Mouse (Mus musculus) neural tube, embryonic 14.5 days (tissue): Measurements from ENCODE around the gene Tgfa. TPM values are rescaled to one million over a fixed set of nuclear protein-coding genes. Genes with fewer than 3 reads are reported as not detected.

Source experiments
- ATAC-seq: fragments of 200-750 bp; cut with Nextera tagmentation; 2 replicates; pipeline ENCODE4 v1.8.0; 2017; ENCODE audit warnings: low read depth, mild to moderate bottlenecking, moderate TSS enrichment, moderate library complexity
- H3K27ac ChIP-seq: fragments of 300-500 bp; sonication (generic); 2 replicates; pipeline ENCODE4 v1.5.1; 2014; ENCODE audit warnings: low read depth, mild to moderate bottlenecking, control low read depth, low read length, moderate library complexity, mixed read lengths
- H3K27me3 ChIP-seq: fragments of 300-500 bp; sonication (generic); 2 replicates; pipeline ENCODE4 v1.6.1; 2014; ENCODE audit warnings: low read length; ENCODE audit not compliant: control insufficient read depth, insufficient read depth
- H3K36me3 ChIP-seq: fragments of 300-500 bp; sonication (generic); 2 replicates; pipeline ENCODE4 v1.6.1; 2014; ENCODE audit warnings: low read length, mixed read lengths; ENCODE audit not compliant: control insufficient read depth, insufficient read depth
- H3K4me1 ChIP-seq: fragments of 300-500 bp; sonication (generic); 2 replicates; pipeline ENCODE4 v1.6.1; 2014; ENCODE audit warnings: low read length; ENCODE audit not compliant: control insufficient read depth, insufficient read depth
- H3K4me2 ChIP-seq: fragments of 300-500 bp; sonication (generic); 2 replicates; pipeline ENCODE4 v1.6.1; 2014; ENCODE audit warnings: mild to moderate bottlenecking, low read depth, low read length, control low read depth
- H3K4me3 ChIP-seq: fragments of 300-500 bp; sonication (generic); 2 replicates; pipeline ENCODE4 v1.5.1; 2014; ENCODE audit warnings: low read depth, low read length, control low read depth, mixed read lengths
- H3K9ac ChIP-seq: fragments of 300-500 bp; sonication (generic); replicated peaks from 2 replicates; pipeline ENCODE4 v1.6.1; 2014; ENCODE audit warnings: low read depth, mild to moderate bottlenecking, control low read depth, low read length, mixed read lengths
- H3K9me3 ChIP-seq: fragments of 300-500 bp; sonication (generic); 2 replicates; pipeline ENCODE4 v1.6.1; 2016; ENCODE audit warnings: low read length; ENCODE audit not compliant: control insufficient read depth
- WGBS: fragments of 180-500 bp; shearing (Covaris S2); extraction: QIAGEN DNeasy Blood & Tissue Kit; methylation state at CpG from one replicate; pipeline ENCODE4 v1.1.7; 2014; 5-methylcytosine and 5-hydroxymethylcytosine counted together
- polyA plus RNA-seq: library from polyadenylated mRNA; unstranded; fragments of >200 nt; fragmentation: Nextera tagmentation; extraction: Ambion mirVana; gene quantifications from 2 replicates; pipeline ENCODE4 v1.2.1, GENCODE M21; 2014

Gene Tgfa
- polyA plus RNA-seq, 1 experiment from 2014 or later, result 24.3 TPM

DNA sequence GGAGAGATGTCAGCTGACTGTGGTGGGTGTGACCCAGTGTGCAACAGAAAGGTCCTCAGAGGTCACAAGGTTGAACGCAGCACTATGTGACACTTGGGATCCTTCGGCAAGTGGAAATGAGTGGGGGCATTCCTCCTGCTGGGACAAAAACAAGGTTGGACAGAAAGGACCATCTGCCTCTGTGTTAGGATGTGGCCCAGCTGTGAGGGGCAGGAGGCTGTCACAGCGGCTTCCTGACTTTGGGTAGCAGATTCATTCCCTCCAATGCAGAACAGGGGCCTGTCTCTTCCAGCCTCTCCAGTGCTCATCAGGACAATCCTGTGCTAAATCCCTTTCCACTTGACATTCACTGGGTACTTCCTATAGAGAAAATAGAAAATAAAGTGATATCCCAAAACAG, 34.1 kb upstream of the Tgfa start:
- Histone ChIP-seq H3K9me3 (no peaks in the 10 kb centered on the region), H3K4me3 (no peak overlapping the region), H3K27ac (no peak overlapping the region), H3K27me3 (no peaks in the 10 kb centered on the region), H3K4me2 (no peak overlapping the region), H3K36me3 (no peaks in the 10 kb centered on the region), H3K4me1 (no peaks in the 10 kb centered on the region), H3K9ac (no peak overlapping the region)
- WGBS, result 60% methylated on average over 3 of the region's 3 CpGs
- ATAC-seq, result no peak

- no peaks in the 10 kb centered on the region for H3K9me3 ChIP-seq
- no peak overlapping the region for H3K27ac ChIP-seq
- no peak overlapping the region for H3K9ac ChIP-seq
- H3K4me3 ChIP-seq, result no peak overlapping the region
- H3K36me3 ChIP-seq, result no peaks in the 10 kb centered on the region
- H3K27me3 ChIP-seq, result no peaks in the 10 kb centered on the region
- 50% methylated on average over 7 of the region's 7 CpGs for WGBS
- ATAC-seq, result no peak
- no peaks in the 10 kb centered on the region for H3K4me1 ChIP-seq
- no peak overlapping the region for H3K4me2 ChIP-seq
Measured at GRCm38 (mm10) chr6:86161586-86161985, 33.4 kb upstream of the Tgfa start.

- H3K9me3 ChIP-seq, result no peaks in the 10 kb centered on the region
- no peaks in the 10 kb centered on the region for H3K36me3 ChIP-seq
- no peak overlapping the region for H3K4me2 ChIP-seq
- 41% methylated on average over 3 of the region's 3 CpGs for WGBS
- no peaks in the 10 kb centered on the region for H3K27me3 ChIP-seq
- H3K9ac ChIP-seq, result no peak overlapping the region
- H3K4me1 ChIP-seq, result no peaks in the 10 kb centered on the region
- no peak for ATAC-seq
- no peak overlapping the region for H3K27ac ChIP-seq
- no peak overlapping the region for H3K4me3 ChIP-seq
Measured at GRCm38 (mm10) chr6:86164028-86164427, 31.0 kb upstream of the Tgfa start.

GRCm38 (mm10) chr6:86166426-86166825, 28.6 kb upstream of the Tgfa start:
- Histone ChIP-seq H3K9me3 (no peaks in the 10 kb centered on the region), H3K27ac (no peak overlapping the region), H3K4me1 (no peaks in the 10 kb centered on the region), H3K4me2 (no peak overlapping the region), H3K9ac (no peak overlapping the region), H3K4me3 (no peak overlapping the region), H3K27me3 (no peaks in the 10 kb centered on the region), H3K36me3 (no peaks in the 10 kb centered on the region)
- WGBS, result 76% methylated on average over 9 of the region's 9 CpGs
- ATAC-seq, result no peak

GRCm38 (mm10) chr6:86167851-86168250, 27.2 kb upstream of the Tgfa start:
- Histone ChIP-seq H3K36me3 (no peaks in the 10 kb centered on the region), H3K9me3 (no peaks in the 10 kb centered on the region), H3K9ac (no peak overlapping the region), H3K4me3 (no peak overlapping the region), H3K4me1 (no peaks in the 10 kb centered on the region), H3K27me3 (no peaks in the 10 kb centered on the region), H3K27ac (no peak overlapping the region), H3K4me2 (no peak overlapping the region)
- 83% methylated on average over 5 of the region's 5 CpGs for WGBS
- ATAC-seq, result no peak

GRCm38 (mm10) chr6:86169166-86169565, 25.9 kb upstream of the Tgfa start:
- H3K27ac ChIP-seq, result no peak overlapping the region
- no peak overlapping the region for H3K9ac ChIP-seq
- ATAC-seq, result no peak
- no peaks in the 10 kb centered on the region for H3K9me3 ChIP-seq
- no peak overlapping the region for H3K4me2 ChIP-seq
- H3K4me3 ChIP-seq, result no peak overlapping the region
- 72% methylated on average over 4 of the region's 4 CpGs for WGBS
- H3K4me1 ChIP-seq, result no peaks in the 10 kb centered on the region
- no peaks in the 10 kb centered on the region for H3K36me3 ChIP-seq
- no peaks in the 10 kb centered on the region for H3K27me3 ChIP-seq

DNA sequence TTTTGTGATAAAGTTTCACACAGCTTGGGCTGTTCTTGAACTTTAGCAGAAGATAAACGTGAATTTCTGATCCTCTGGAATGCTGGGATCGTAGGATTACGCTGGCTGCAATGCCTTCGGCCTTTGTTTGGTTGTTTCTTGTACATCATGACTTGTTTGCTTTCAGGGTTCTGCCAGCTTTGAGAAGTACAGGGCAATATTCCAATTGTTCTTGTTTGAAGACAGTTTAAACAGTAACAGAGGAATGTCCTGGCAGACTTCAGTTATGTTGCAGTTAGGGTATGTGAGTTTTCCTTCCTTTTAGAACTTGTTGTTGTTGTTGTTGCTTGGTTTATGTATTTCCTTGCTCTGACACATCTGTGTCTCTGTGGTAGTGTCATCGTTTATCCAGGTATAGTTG, 18.8 kb upstream of the Tgfa start:
- ATAC-seq, result no peak
- Histone ChIP-seq H3K4me3 (no peak overlapping the region), H3K9me3 (no peaks in the 10 kb centered on the region), H3K36me3 (no peaks in the 10 kb centered on the region), H3K4me1 (no peaks in the 10 kb centered on the region), H3K27ac (no peak overlapping the region), H3K27me3 (no peaks in the 10 kb centered on the region), H3K9ac (no peak overlapping the region), H3K4me2 (no peak overlapping the region)
- 84% methylated on average over 5 of the region's 5 CpGs for WGBS

DNA sequence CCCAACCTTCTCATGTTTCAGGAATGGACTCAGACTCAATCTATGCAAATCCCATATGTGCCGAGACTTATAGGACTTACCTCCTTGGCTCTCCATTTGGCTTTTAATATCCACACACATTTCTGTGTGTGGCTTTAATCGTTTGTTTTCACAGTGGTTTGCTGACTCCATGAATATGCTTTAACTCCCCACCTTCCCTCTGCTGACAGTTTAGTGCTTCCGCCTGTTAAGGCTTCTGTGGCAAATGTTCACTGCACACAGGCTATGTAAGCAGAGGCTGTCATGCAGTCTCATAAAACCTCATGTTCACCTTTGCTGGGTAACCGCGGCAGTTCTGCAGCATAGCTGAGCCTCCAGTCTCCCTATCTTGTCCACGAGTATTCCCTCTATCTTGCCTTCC, 18.3 kb upstream of the Tgfa start:
- WGBS, result 77% methylated on average over 6 of the region's 6 CpGs
- H3K4me1 ChIP-seq, result no peaks in the 10 kb centered on the region
- no peaks in the 10 kb centered on the region for H3K27me3 ChIP-seq
- ATAC-seq, result no peak
- H3K9ac ChIP-seq, result no peak overlapping the region
- H3K9me3 ChIP-seq, result no peaks in the 10 kb centered on the region
- no peak overlapping the region for H3K4me3 ChIP-seq
- no peaks in the 10 kb centered on the region for H3K36me3 ChIP-seq
- no peak overlapping the region for H3K27ac ChIP-seq
- no peak overlapping the region for H3K4me2 ChIP-seq

DNA sequence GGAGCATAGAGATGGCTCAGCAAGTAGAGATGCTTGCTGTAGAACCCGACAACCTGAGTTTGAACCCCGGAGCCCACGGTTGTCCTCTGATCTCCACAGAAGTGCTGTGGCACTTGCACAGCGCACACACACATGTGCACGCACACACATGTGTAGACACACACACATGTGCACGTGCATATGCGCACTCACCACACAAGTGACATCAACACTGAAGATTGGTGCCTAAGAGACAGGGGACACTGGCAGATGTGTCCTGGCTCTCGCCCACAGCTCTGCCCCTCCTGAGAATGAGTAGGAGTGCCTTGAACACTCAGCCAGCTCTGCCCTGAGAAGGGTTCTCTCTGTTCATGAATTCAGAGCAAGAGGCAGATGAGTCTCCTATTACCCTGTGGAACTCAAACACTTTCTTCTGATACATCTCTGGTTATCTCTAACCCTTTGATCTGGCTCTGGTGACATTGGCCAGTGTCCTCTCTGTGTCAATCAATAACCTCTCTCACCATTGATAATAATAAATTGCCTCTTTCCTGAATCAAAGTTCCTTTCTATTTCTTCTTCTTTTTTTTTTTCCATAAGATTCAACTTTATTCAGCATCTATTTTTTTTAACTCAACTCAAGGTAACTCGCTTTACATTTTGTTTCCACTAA, 17.6 kb upstream of the Tgfa start:
- no peak overlapping the region for H3K27ac ChIP-seq
- 96% methylated on average over 9 of the region's 9 CpGs for WGBS
- no peak overlapping the region for H3K4me2 ChIP-seq
- no peaks in the 10 kb centered on the region for H3K36me3 ChIP-seq
- no peak overlapping the region for H3K9ac ChIP-seq
- no peak overlapping the region for H3K4me3 ChIP-seq
- ATAC-seq, result no peak
- H3K27me3 ChIP-seq, result no peaks in the 10 kb centered on the region
- H3K9me3 ChIP-seq, result no peaks in the 10 kb centered on the region
- no peaks in the 10 kb centered on the region for H3K4me1 ChIP-seq
